Mouse (Mus musculus): ENCODE measurements around the gene Armc2. TPM values are rescaled to one million over a fixed set of nuclear protein-coding genes. Genes with fewer than 3 reads are reported as not detected.

Gene Armc2
- polyA plus RNA-seq (2021; fragmentation: Nextera tagmentation): 12.8 and 14.9 TPM in 2 replicates
- long read RNA-seq, experiment 1, full-length matches to known transcripts: 5 of 10 reads
- long read RNA-seq, experiment 1, partial matches to known transcripts: 2 of 10 reads
- long read RNA-seq, experiment 1, other reads (novel, unspliced or antisense): 3 of 10 reads
- long read RNA-seq, experiment 2, partial matches to known transcripts: 0 of 7 reads
- long read RNA-seq, experiment 2, other reads (novel, unspliced or antisense): 5 of 7 reads

GRCm38 (mm10) chr10:42018016-42018949 is at the start of gene Armc2:
Armc2 (minus strand) TSS chr10:42018442.

Other genes with a start within 250 kb of the Armc2 start
- gene Cep57l1, start 208.6 kb downstream of the Armc2 start, polyA plus RNA-seq (2021; fragmentation: Nextera tagmentation): 5.4 and 6.1 TPM in 2 replicates
- gene Sesn1, start 208.5 kb downstream of the Armc2 start, polyA plus RNA-seq (2021; fragmentation: Nextera tagmentation): 57.2 and 73.4 TPM in 2 replicates

Measured in left cerebral cortex, adult 6 months (tissue).